Mouse (Mus musculus): ENCODE results near the gene Snx6. TPM values are rescaled to one million over a fixed set of nuclear protein-coding genes. Genes with fewer than 3 reads are reported as not detected.

Gene Snx6
- polyA plus RNA-seq, 1 experiment from 2014 or later: 259 TPM

- no peak overlapping the region for H3K27ac ChIP-seq
- H3K4me2 ChIP-seq (ENCODE audit: low read length): no peak overlapping the region
- DNase-seq (ENCODE audit: low spot score) (no peak), ATAC-seq (replicated peaks; ENCODE audit: low FRiP score, low read depth) (no peak)
- H3K27me3 ChIP-seq (ENCODE audit: insufficient read depth, low read length): no peaks in the 10 kb centered on the region
- no peaks in the 10 kb centered on the region for H3K36me3 ChIP-seq (ENCODE audit: insufficient read depth, low read length)
- H3K9me3 ChIP-seq (replicated peaks; ENCODE audit: low read length): no peaks in the 10 kb centered on the region
- WGBS: 56% methylated on average over 7 of the region's 7 CpGs
- H3K4me1 ChIP-seq (replicated peaks; ENCODE audit: insufficient read depth, low read length): no peaks in the 10 kb centered on the region
- no peak overlapping the region for H3K9ac ChIP-seq (ENCODE audit: low read depth, low read length)
- no peak for TF ChIP-seq CTCF (IDR thresholded peaks at IDR 0.05; ENCODE audit: low read depth)
- H3K4me3 ChIP-seq (replicated peaks; ENCODE audit: low read depth, low read length): no peak overlapping the region
Observed at GRCm38 (mm10) chr12:54699394-54699793, 96.1 kb downstream of the Snx6 start.

DNA sequence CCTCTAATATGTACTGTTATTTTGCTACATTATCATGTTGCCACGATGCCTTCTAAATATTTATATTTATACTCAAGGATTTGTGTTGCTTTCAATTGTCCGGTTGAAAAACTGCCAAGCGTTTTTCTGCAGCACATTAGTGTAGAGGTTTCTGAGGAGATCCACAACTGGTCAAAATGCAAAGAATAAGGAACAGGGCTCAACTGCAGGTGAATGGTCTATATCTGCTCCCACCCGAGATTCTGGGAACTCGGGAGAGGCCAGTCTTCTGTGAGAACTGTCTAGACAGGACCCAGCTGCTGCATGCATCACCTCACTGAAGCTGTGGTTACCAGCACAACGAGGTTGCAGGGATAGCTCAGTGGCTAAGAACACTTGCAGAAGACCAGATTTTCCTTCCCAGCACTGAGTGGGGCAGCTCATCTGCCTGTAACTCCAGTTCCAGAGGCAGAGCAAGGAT lies 97.7 kb downstream of the Snx6 start:
- Histone ChIP-seq H3K9me3 (replicated peaks; ENCODE audit: low read length) (no peaks in the 10 kb centered on the region), H3K27me3 (ENCODE audit: insufficient read depth, low read length) (no peaks in the 10 kb centered on the region), H3K9ac (ENCODE audit: low read depth, low read length) (no peak overlapping the region), H3K4me1 (replicated peaks; ENCODE audit: insufficient read depth, low read length) (no peaks in the 10 kb centered on the region), H3K4me3 (replicated peaks; ENCODE audit: low read depth, low read length) (no peak overlapping the region), H3K27ac (no peak overlapping the region), H3K4me2 (ENCODE audit: low read length) (no peak overlapping the region), H3K36me3 (ENCODE audit: insufficient read depth, low read length) (no peaks in the 10 kb centered on the region)
- DNase-seq (ENCODE audit: low spot score) (no peak), ATAC-seq (replicated peaks; ENCODE audit: low FRiP score, low read depth) (no peak)
- TF ChIP-seq CTCF (IDR thresholded peaks at IDR 0.05; ENCODE audit: low read depth): no peak
- 42% methylated on average over 6 of the region's 6 CpGs for WGBS

- H3K4me2 ChIP-seq (ENCODE audit: low read length): no peak overlapping the region
- no peak overlapping the region for H3K4me3 ChIP-seq (replicated peaks; ENCODE audit: low read depth, low read length)
- H3K9me3 ChIP-seq (replicated peaks; ENCODE audit: low read length): no peaks in the 10 kb centered on the region
- H3K27ac ChIP-seq: no peak overlapping the region
- H3K9ac ChIP-seq (ENCODE audit: low read depth, low read length): no peak overlapping the region
- no peaks in the 10 kb centered on the region for H3K27me3 ChIP-seq (ENCODE audit: insufficient read depth, low read length)
- WGBS: 4% methylated on average over 7 of the region's 7 CpGs
- DNase-seq (ENCODE audit: low spot score) (peak; percentile 61), ATAC-seq (replicated peaks; ENCODE audit: low FRiP score, low read depth) (peak; percentile 29)
- no peak; the same call in 1 of the 2 replicates for TF ChIP-seq CTCF (IDR thresholded peaks at IDR 0.05; ENCODE audit: low read depth)
- peaks cover 2% of the 10 kb centered on the region; the same call in 1 of the 2 replicates for H3K36me3 ChIP-seq (ENCODE audit: insufficient read depth, low read length)
- H3K4me1 ChIP-seq (replicated peaks; ENCODE audit: insufficient read depth, low read length): no peaks in the 10 kb centered on the region
Observed at GRCm38 (mm10) chr12:54697003-54697597, 98.4 kb downstream of the Snx6 start.

Other genes starting within 250 kb of the Snx6 start
- gene Sptssa, start 139.1 kb downstream of the Snx6 start, polyA plus RNA-seq (2015; fragmentation: Nextera tagmentation; extraction: Ambion mirVana): 232 and 235 TPM in 2 replicates
- 77.4 and 85.6 TPM in 2 replicates for gene Eapp, start 99.8 kb downstream of the Snx6 start, polyA plus RNA-seq (2015; fragmentation: Nextera tagmentation; extraction: Ambion mirVana)
- 162 and 163 TPM in 2 replicates for gene Cfl2, start 67.2 kb upstream of the Snx6 start, polyA plus RNA-seq (2015; fragmentation: Nextera tagmentation; extraction: Ambion mirVana)
- not detected in 2 replicates for gene Gm20403, start 190.8 kb upstream of the Snx6 start, polyA plus RNA-seq (2015; fragmentation: Nextera tagmentation; extraction: Ambion mirVana)
- gene Baz1a, start 218.6 kb upstream of the Snx6 start, polyA plus RNA-seq (2015; fragmentation: Nextera tagmentation; extraction: Ambion mirVana): 13.5 and 15.5 TPM in 2 replicates

Data from kidney, postnatal 0 days (tissue).